Mouse (Mus musculus) kidney, postnatal 0 days (tissue): ENCODE results near the gene I830077J02Rik. TPM values are rescaled to one million over a fixed set of nuclear protein-coding genes. Genes with fewer than 3 reads are reported as not detected.

Source experiments
- ATAC-seq: fragments of 200-750 bp; cut with Nextera tagmentation; replicated peaks from 2 replicates; pipeline ENCODE4 v1.8.0; 2017; ENCODE audit warnings: low read depth, moderate number of reproducible peaks, moderate TSS enrichment, moderate library complexity; ENCODE audit not compliant: low FRiP score
- DNase-seq: peaks from one replicate; pipeline ENCODE4 v3.0.0-alpha.2; 2016; ENCODE audit warnings: low spot score
- H3K27ac ChIP-seq: fragments of 300-500 bp; sonication (generic); 2 replicates; pipeline ENCODE4 v1.5.1; 2014; ENCODE audit warnings: mild to moderate bottlenecking
- H3K27me3 ChIP-seq: fragments of 300-500 bp; sonication (generic); 2 replicates; pipeline ENCODE4 v1.6.1; 2014; ENCODE audit warnings: low read length, mixed read lengths; ENCODE audit not compliant: insufficient read depth
- H3K36me3 ChIP-seq: fragments of 300-500 bp; sonication (generic); 2 replicates; pipeline ENCODE4 v1.6.1; 2014; ENCODE audit warnings: low read length, mixed read lengths; ENCODE audit not compliant: insufficient read depth
- H3K4me1 ChIP-seq: fragments of 300-500 bp; sonication (generic); replicated peaks from 2 replicates; pipeline ENCODE4 v1.6.1; 2014; ENCODE audit warnings: antibody characterized with exemption, low read length, mixed read lengths; ENCODE audit not compliant: insufficient read depth
- H3K4me2 ChIP-seq: fragments of 300-500 bp; sonication (generic); 2 replicates; pipeline ENCODE4 v1.6.1; 2014; ENCODE audit warnings: mild to moderate bottlenecking, low read length, moderate library complexity, mixed read lengths
- H3K4me3 ChIP-seq: fragments of 300-500 bp; sonication (generic); replicated peaks from 2 replicates; pipeline ENCODE4 v1.5.1; 2014; ENCODE audit warnings: low read depth, low read length
- H3K9ac ChIP-seq: fragments of 300-500 bp; sonication (generic); 2 replicates; pipeline ENCODE4 v1.6.1; 2014; ENCODE audit warnings: low read depth, low read length
- H3K9me3 ChIP-seq: fragments of 300-500 bp; sonication (generic); replicated peaks from 2 replicates; pipeline ENCODE4 v1.6.1; 2016; ENCODE audit warnings: low read length, inconsistent platforms, mixed read lengths
- CTCF ChIP-seq: IDR thresholded peaks from 2 replicates; pipeline ENCODE4 v1.5.1; 2016; ENCODE audit warnings: antibody characterized with exemption, low read depth, mild to moderate bottlenecking, moderate library complexity
- WGBS: fragments of 180-500 bp; shearing (Covaris S2); extraction: QIAGEN DNeasy Blood & Tissue Kit; methylation state at CpG from one replicate; pipeline ENCODE4 v1.1.7; 2014; 5-methylcytosine and 5-hydroxymethylcytosine counted together
- polyA plus RNA-seq: library from polyadenylated mRNA; unstranded; fragments of >200 nt; fragmentation: Nextera tagmentation; extraction: Ambion mirVana; gene quantifications from 2 replicates; pipeline ENCODE4 v1.2.1, GENCODE M21; 2015

The I830077J02Rik gene
- polyA plus RNA-seq, 1 experiment from 2014 or later = 0.24 TPM

DNA sequence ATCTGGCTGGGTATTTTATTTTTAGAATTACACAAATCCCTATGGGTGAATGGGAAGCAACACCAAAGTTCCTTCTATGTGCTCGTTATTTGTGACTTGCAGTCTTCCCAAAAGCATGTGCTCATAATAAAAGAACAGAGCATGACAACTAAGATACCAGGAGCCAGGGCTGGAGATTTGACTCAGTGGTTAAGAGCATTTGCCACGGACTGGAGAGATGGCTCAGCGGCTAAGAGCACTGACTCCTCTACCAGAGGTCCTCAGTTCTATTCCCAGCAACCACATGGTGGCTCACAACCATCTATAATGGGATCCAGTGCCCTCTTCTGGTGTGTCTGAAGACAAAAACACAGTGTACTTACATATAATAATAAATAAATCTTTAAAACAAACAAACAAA is 35.7 kb downstream of the I830077J02Rik start:
- H3K27me3 ChIP-seq = no peaks in the 10 kb centered on the region
- 82% methylated on average over 3 of the region's 3 CpGs for WGBS
- no peak for DNase-seq
- no peaks in the 10 kb centered on the region for H3K9me3 ChIP-seq
- no peak for ATAC-seq
- peaks cover 8% of the 10 kb centered on the region; the same call in 1 of the 2 replicates for H3K4me1 ChIP-seq
- H3K4me3 ChIP-seq = no peak overlapping the region
- no peak overlapping the region for H3K4me2 ChIP-seq
- H3K9ac ChIP-seq = no peak overlapping the region
- no peak overlapping the region for H3K27ac ChIP-seq
- TF ChIP-seq CTCF = no peak
- no peaks in the 10 kb centered on the region for H3K36me3 ChIP-seq

DNA sequence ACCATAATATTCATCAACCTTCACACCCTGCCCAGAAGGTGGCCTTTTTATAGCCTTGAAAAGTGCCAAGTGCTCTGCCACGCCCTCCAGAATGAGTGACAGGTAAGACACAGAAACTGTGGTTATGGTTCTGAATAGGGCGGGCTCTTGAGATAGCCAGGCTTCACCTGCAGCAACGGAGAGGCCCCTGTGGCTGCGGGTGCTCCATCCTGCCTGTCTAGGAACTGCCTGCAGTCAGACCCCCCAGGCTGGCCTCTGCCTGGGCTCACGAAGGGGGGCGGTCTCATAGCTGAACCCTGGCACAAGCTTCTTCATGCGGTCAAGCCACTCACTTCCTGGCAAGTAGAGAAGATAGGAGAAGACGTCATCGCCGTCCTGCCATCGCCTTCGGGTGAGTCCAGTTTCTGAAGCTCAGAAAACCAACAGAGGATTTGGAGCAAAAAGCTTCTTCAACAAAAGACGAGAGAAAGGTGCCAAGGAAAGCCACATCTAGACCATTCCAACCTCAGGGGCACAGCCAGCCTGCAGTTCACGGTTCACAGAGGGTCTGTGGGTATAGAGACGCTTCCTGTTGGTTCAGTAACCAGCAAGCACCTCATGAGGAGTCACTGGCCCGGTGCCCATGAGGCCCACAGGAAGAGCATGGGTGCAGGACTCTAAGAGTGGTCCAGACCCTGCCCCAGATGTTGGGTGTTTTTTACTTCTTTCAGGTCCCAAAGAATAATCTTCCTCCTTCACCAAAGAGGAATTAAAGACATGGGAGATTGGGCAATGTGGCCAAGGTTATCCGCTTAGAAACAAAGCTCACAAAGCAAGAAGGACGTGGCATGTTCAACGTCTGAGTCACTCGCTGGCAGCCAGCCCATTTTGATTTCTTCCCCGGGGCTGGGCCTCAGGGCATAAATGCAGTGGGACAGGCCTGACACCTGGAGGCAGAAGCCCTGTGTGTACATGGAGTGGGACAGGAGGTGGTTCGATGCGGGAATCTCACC is 37.6 kb downstream of the I830077J02Rik start:
- Histone ChIP-seq H3K36me3 (no peaks in the 10 kb centered on the region), H3K4me2 (no peak overlapping the region), H3K9me3 (no peaks in the 10 kb centered on the region), H3K4me3 (no peak overlapping the region), H3K9ac (no peak overlapping the region), H3K27ac (peak overlapping the region; percentile 47; the same call in 1 of the 2 replicates), H3K4me1 (peaks cover 14% of the 10 kb centered on the region; the same call in 1 of the 2 replicates), H3K27me3 (no peaks in the 10 kb centered on the region)
- peak; percentile 75 for TF ChIP-seq CTCF
- ATAC-seq (peak; percentile 43; the same call in 1 of the 2 replicates), DNase-seq (peak; percentile 77)
- WGBS = 67% methylated on average over 23 of the region's 23 CpGs

DNA sequence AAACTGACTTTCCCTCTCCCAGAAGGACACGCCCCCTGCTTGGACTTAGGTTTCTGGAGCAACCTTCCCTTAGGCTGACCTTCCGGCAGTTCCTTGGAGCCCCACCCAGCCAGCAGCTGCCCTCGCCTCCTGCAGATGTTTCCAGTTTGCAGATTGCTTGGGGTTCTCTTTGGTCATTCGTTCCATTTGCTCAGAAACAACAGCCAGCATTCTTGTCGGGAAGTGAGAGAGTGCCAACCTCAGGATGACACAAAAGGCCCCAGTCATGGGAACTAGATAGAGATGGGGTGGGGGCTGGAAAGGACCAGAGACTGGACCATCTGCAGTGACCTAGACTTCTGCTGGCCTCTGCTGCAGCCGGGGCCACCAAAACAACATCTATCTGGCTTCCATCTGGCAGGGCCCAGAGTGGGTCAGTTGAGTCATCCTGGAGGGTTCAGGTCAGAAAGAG is 38.5 kb downstream of the I830077J02Rik start:
- no peaks in the 10 kb centered on the region for H3K9me3 ChIP-seq
- H3K4me3 ChIP-seq = no peak overlapping the region
- H3K9ac ChIP-seq = no peak overlapping the region
- H3K27me3 ChIP-seq = no peaks in the 10 kb centered on the region
- 0 out of 2 replicates have a peak overlapping the region, but pooled peaks have one; percentile 47 for H3K27ac ChIP-seq
- H3K4me1 ChIP-seq = peaks cover 14% of the 10 kb centered on the region; the same call in 1 of the 2 replicates
- TF ChIP-seq CTCF = no peak
- WGBS = 41% methylated on average over 6 of the region's 6 CpGs
- ATAC-seq = no peak; the same call in 1 of the 2 replicates
- DNase-seq = peak; percentile 57
- H3K36me3 ChIP-seq = no peaks in the 10 kb centered on the region
- H3K4me2 ChIP-seq = no peak overlapping the region

DNA sequence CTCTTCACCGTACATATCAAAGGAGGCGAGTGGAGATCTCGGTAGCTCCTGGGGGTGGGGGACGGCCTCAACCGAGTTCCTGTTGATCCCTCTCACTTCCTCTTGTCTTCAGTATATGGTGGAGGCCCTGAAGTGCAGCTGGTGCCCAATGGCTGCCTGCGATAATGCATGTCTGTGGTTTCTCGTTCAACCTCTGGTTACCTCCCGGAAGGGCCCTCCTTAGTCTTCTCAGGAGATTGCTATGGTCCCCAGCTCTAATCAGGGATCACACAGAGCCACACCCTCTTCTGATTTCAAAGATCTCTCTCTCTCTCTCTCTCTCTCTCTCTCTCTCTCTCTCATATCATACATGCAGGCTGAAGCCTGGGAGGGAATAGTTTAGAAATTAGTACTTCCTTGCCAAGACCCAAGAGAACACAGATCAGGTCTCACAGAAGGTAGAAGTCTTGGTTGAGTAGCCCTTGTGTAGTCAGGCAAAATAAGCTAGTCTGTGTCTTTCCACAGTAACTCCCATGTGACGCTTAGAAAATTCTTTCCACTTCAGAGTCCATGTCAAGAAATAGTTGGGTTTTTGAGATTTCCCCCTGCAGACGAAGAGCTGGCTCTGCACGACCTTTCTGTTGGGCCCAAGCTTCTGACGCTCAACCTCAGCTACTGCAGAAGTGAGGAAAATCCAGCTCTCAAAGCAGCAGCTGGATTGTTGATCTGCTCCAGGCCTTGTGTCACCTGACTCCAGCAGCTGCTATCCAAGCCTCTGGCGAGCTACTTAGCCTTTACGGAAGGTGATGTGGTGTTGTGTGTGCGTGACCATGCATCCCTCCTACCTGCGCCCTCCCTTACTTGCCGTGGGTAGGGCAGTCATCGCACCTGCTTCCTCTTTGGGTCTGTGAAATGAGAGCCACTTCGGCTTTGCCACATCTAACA is 39.6 kb downstream of the I830077J02Rik start:
- ATAC-seq (no peak), DNase-seq (no peak)
- H3K4me1 ChIP-seq = peaks cover 14% of the 10 kb centered on the region; the same call in 1 of the 2 replicates
- peak overlapping the region; percentile 64 for H3K27ac ChIP-seq
- no peak overlapping the region for H3K9ac ChIP-seq
- no peak overlapping the region for H3K4me3 ChIP-seq
- no peaks in the 10 kb centered on the region for H3K36me3 ChIP-seq
- no peak overlapping the region for H3K4me2 ChIP-seq
- H3K27me3 ChIP-seq = no peaks in the 10 kb centered on the region
- no peaks in the 10 kb centered on the region for H3K9me3 ChIP-seq
- 68% methylated on average over 19 of the region's 19 CpGs for WGBS
- TF ChIP-seq CTCF = no peak

DNA sequence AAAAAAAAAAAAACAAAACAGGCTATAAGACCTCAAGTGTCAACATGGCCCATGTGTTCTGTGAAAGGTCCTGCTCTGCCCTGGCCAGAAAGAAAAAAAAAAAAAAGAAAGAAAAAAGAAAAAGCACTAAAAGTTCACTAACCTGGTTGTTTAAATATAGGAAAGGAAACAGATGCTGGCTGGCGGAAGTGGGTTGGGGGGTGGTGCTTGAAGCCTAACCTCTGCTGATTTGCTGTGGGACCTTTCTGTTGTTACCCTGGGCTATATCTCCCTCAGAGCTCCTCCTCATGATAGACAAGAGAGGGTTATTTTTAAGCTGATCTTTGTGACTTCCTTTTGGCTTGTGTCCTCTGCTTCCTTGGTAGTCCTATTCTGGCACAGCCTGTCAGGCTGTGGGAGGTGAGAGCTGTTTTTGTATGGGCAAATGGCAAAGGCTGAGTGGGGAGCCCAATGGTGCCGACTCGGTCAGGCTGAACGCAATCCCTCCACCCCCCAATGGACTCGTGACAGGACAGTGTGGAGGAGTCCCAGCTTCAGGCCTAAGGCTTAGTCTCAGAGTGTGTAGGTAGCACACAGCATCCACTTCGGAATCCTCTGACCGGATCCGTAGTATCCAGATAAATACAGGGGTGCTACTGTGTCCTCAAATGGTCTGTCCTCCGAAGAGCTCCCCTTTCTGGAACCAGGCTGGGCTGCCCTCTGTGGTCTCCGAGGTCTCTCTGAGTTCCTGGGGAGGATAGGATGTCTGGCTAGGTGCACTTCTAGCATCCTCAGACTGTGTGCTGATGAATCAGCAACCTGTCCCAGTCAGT is 40.5 kb downstream of the I830077J02Rik start:
- H3K36me3 ChIP-seq = no peaks in the 10 kb centered on the region
- no peaks in the 10 kb centered on the region for H3K9me3 ChIP-seq
- 61% methylated on average over 10 of the region's 10 CpGs for WGBS
- H3K4me1 ChIP-seq = peaks cover 14% of the 10 kb centered on the region; the same call in 1 of the 2 replicates
- peak; percentile 79 for DNase-seq
- ATAC-seq = no peak
- H3K9ac ChIP-seq = no peak overlapping the region
- no peak for TF ChIP-seq CTCF
- H3K4me2 ChIP-seq = no peak overlapping the region
- peak overlapping the region; percentile 64; the same call in 1 of the 2 replicates for H3K27ac ChIP-seq
- H3K4me3 ChIP-seq = no peak overlapping the region
- H3K27me3 ChIP-seq = no peaks in the 10 kb centered on the region
